ENCODE assay signal across 10 mouse cellular contexts in genomic region chr10:36507556-36507870, GRCm38 (mm10). TPM values are rescaled to one million over a fixed set of nuclear protein-coding genes. Genes with fewer than 3 reads are reported as not detected.
A peak's percentile ranks its signal among the peaks of the same experiment; 100 is the strongest.
DNase-seq lines count a peak whose midpoint lies in the region; ATAC-seq and TF ChIP-seq lines count a peak whose summit lies in the region.
"Had no signal": no experiment of that assay in that cellular context is flagged by ENCODE, and none has a peak within 500 bp of the region (broad histone marks: within the 10 kb centered on the region; RNA-seq: fewer than 3 reads in every experiment).

No protein-coding gene starts in this region.

- peaks cover 47% of the 10 kb centered on the region for H3K27me3 ChIP-seq in heart, embryonic 13.5 days (replicated peaks)
- H3K27me3 ChIP-seq in embryonic facial prominence, embryonic 12.5 days, result peaks cover 27% of the 10 kb centered on the region
- peaks cover 44% of the 10 kb centered on the region for H3K27me3 ChIP-seq in intestine, embryonic 14.5 days (replicated peaks; ENCODE audit: control insufficient read depth, insufficient read depth, low read length)
- H3K27me3 ChIP-seq in myocyte (ENCODE audit: control insufficient read depth, insufficient read depth, insufficient read length), result no peaks in the 10 kb centered on the region

- no peak for TF ChIP-seq POLR2A in myocyte (IDR thresholded peaks at IDR 0.05; ENCODE audit: insufficient read length, low read depth)

- no peak for DNase-seq in heart, postnatal 14 days
- DNase-seq in intestine, embryonic 14.5 days (ENCODE audit: low spot score), result no peak
- DNase-seq in frontal cortex, postnatal 10 days (ENCODE audit: low spot score in 2 of 2), result no peak
- DNase-seq in left cerebral cortex, adult 11 months (ENCODE audit: low spot score), result no peak
- DNase-seq in right cerebral cortex, postnatal 25 days, result no peak
- DNase-seq: kidney, adult 2 months had no signal

- H3K36me3 ChIP-seq in heart, embryonic 13.5 days, result no peaks in the 10 kb centered on the region
- no peaks in the 10 kb centered on the region for H3K36me3 ChIP-seq in embryonic facial prominence, embryonic 12.5 days
- no peaks in the 10 kb centered on the region for H3K36me3 ChIP-seq in intestine, embryonic 14.5 days (ENCODE audit: control insufficient read depth, insufficient read depth, low read length)
- H3K36me3 ChIP-seq in myocyte (ENCODE audit: control insufficient read depth, insufficient read depth), result no peaks in the 10 kb centered on the region

- peak overlapping the region; percentile 99 for H3K4me2 ChIP-seq in heart, embryonic 13.5 days
- peak overlapping the region; percentile 97 for H3K4me2 ChIP-seq in embryonic facial prominence, embryonic 12.5 days (replicated peaks)
- H3K4me2 ChIP-seq in intestine, embryonic 14.5 days (ENCODE audit: low read length), result peak overlapping the region; percentile 99
- H3K4me2 ChIP-seq in myocyte (ENCODE audit: low read depth), result peak overlapping the region; percentile 60

- no peaks in the 10 kb centered on the region for H3K79me2 ChIP-seq in myocyte (ENCODE audit: control insufficient read depth, insufficient read depth)

- H3K4me1 ChIP-seq in heart, embryonic 13.5 days, result peaks cover 15% of the 10 kb centered on the region
- peaks cover 4% of the 10 kb centered on the region; the same call in 1 of the 2 replicates for H3K4me1 ChIP-seq in embryonic facial prominence, embryonic 12.5 days
- H3K4me1 ChIP-seq in intestine, embryonic 14.5 days (replicated peaks; ENCODE audit: control insufficient read depth, insufficient read depth, low read length), result peaks cover 6% of the 10 kb centered on the region; the same call in 1 of the 2 replicates

- no peak overlapping the region for H3K27ac ChIP-seq in heart, embryonic 13.5 days (replicated peaks)
- no peak overlapping the region for H3K27ac ChIP-seq in embryonic facial prominence, embryonic 12.5 days
- H3K27ac ChIP-seq in intestine, embryonic 14.5 days (ENCODE audit: low read depth), result no peak overlapping the region

- H3K4me3 ChIP-seq in heart, embryonic 13.5 days, result peak overlapping the region; percentile 73
- H3K4me3 ChIP-seq in embryonic facial prominence, embryonic 12.5 days, result peak overlapping the region; percentile 70
- H3K4me3 ChIP-seq in intestine, embryonic 14.5 days (ENCODE audit: low read depth, low read length), result peak overlapping the region; percentile 61
- H3K4me3 ChIP-seq in myocyte, result peak overlapping the region; percentile 12

- 0% methylated on average over 15 of the region's 15 CpGs for WGBS in heart, embryonic 13.5 days
- 0% methylated on average over 15 of the region's 15 CpGs for WGBS in embryonic facial prominence, embryonic 12.5 days
- under 1% methylated on average over 15 of the region's 15 CpGs for WGBS in intestine, embryonic 14.5 days

- intact Hi-C loops in heart, postnatal 14 days (cut with DNase I), result no loop called here

- ATAC-seq in heart, embryonic 13.5 days (ENCODE audit: extremely low read depth, insufficient number of reproducible peaks, low FRiP score, low TSS enrichment), result 0 out of 2 replicates have a peak, but pooled peaks have one; percentile 14
- no peak for ATAC-seq in embryonic facial prominence, embryonic 12.5 days (ENCODE audit: insufficient number of reproducible peaks, insufficient read depth, low FRiP score, low TSS enrichment)
- ATAC-seq in intestine, embryonic 14.5 days (replicated peaks; ENCODE audit: low FRiP score, low TSS enrichment, low read depth), result 0 out of 2 replicates have a peak, but pooled peaks have one; percentile 9

- no peaks in the 10 kb centered on the region for H3K9me3 ChIP-seq in heart, embryonic 13.5 days
- H3K9me3 ChIP-seq in embryonic facial prominence, embryonic 12.5 days, result no peaks in the 10 kb centered on the region
- H3K9me3 ChIP-seq in intestine, embryonic 14.5 days (ENCODE audit: control insufficient read depth, low read length), result no peaks in the 10 kb centered on the region

- no peak overlapping the region for H3ac ChIP-seq in myocyte (ENCODE audit: control insufficient read depth, insufficient read length)

- H3K9ac ChIP-seq in heart, embryonic 13.5 days, result peak overlapping the region; percentile 70
- peak overlapping the region; percentile 39 for H3K9ac ChIP-seq in embryonic facial prominence, embryonic 12.5 days
- peak overlapping the region; percentile 30; the same call in 1 of the 2 replicates for H3K9ac ChIP-seq in intestine, embryonic 14.5 days (ENCODE audit: low read length)

TF ChIP-seq in myocyte, 11 proteins besides CTCF, POLR2A, EP300 and RAD21:
- no peak for TF ChIP-seq POLR2AphosphoS2 (IDR thresholded peaks at IDR 0.05; ENCODE audit: insufficient read length, low read depth)
- TF ChIP-seq MYOG (IDR thresholded peaks at IDR 0.05; ENCODE audit: control insufficient read depth in 1 of 3, insufficient read depth in 1 of 3, insufficient read length in 2 of 3, low read depth in 2 of 3), result no peak
- no peak for TF ChIP-seq CEBPB (IDR thresholded peaks at IDR 0.05; ENCODE audit: insufficient read depth, poor library complexity, severe bottlenecking)
- TF ChIP-seq REST (IDR thresholded peaks at IDR 0.05; ENCODE audit: insufficient read depth, insufficient read length), result no peak
- no peak for TF ChIP-seq TCF3 (IDR thresholded peaks at IDR 0.05; ENCODE audit: insufficient read length, low read depth)
- no peak for TF ChIP-seq SRF (IDR thresholded peaks at IDR 0.05; ENCODE audit: control insufficient read depth, insufficient read length, low read depth)
- TF ChIP-seq MYOD1 (IDR thresholded peaks at IDR 0.05; ENCODE audit: control insufficient read depth in 1 of 3, insufficient read length in 2 of 3, low read depth in 2 of 3), result no peak
- no peak for TF ChIP-seq USF1 (IDR thresholded peaks at IDR 0.05; ENCODE audit: low read depth)
- no peak for TF ChIP-seq MAX (IDR thresholded peaks at IDR 0.05; ENCODE audit: low read depth)

RNA-seq across cellular contexts. Expression of gene Hs3st5, which starts 0.9 kb away (rescaled TPM):
- polyA plus RNA-seq in heart, embryonic 13.5 days (2015; fragmentation: Nextera tagmentation; extraction: Ambion mirVana), result 0.18 and 0.41 TPM in 2 replicates
- 1 to 10 TPM; 1.0 to 1.3 TPM for total RNA-seq in heart, postnatal 14 days (2021)
- 6.0 and 7.2 TPM in 2 replicates for polyA plus RNA-seq in embryonic facial prominence, embryonic 12.5 days (2016; fragmentation: Nextera tagmentation; extraction: Ambion mirVana)
- 0.76 and 0.83 TPM in 2 replicates for polyA plus RNA-seq in intestine, embryonic 14.5 days (2014; fragmentation: Nextera tagmentation; extraction: Ambion mirVana)
- polyA plus RNA-seq in myocyte (2012; fragmentation: generic; extraction: Trizol), result 0.31 TPM
- total RNA-seq: neutrophil, adult 5-6 weeks had no signal

Comparison
In these comparisons a context has a peak if more than half of its experiments do, and no peak if none do; other contexts are left out.
1. H3K4me3 ChIP-seq: peak in every context shown above with its lines; median percentile 73 in heart, embryonic 13.5 days; 70 in embryonic facial prominence, embryonic 12.5 days; 61 in intestine, embryonic 14.5 days; 12 in myocyte.